Mouse (Mus musculus): ENCODE data around the gene Thumpd2.

Gene Thumpd2

DNA sequence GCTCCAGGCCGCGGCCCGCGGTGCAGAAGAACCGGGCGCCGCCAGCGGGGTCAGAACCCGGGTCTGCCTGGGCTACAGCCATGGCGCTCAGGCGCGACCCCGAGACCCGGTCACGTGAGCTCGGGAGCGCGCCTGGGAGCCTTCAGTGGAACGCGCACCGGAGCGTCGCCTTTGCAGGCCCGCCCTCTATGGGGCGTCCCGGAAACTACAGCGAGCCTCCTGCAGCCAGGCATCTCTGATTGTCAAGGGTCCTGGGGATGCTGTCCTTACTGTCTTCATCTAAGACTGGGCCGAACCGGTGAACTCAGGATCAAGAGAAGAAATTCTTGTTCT is at the start of gene Thumpd2:
Thumpd2 (minus strand) TSS at position 104 of the 333 bp plus-strand sequence.
- DNase-seq: peak; percentile 91

DNA sequence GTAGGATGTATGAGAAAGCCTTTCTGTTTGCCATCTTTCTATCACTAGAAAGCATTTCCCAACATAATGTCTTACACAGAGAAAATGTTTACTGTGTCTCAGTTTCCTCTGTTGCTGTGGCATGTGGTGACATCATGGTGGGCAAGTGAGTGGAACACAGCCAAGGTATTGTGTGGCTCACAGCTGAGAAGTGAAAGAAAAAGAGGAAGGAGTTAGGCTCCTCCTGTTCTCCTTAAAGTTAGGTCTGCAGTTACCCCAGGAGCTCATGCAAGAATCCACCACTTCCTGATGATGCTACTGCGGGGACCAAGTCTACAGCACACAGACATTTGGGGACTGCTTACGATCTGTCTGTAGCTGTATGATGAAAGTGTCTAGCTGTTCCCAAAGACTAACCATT is 39.4 kb upstream of the Thumpd2 start:
- DNase-seq: peak; percentile 5

DNA sequence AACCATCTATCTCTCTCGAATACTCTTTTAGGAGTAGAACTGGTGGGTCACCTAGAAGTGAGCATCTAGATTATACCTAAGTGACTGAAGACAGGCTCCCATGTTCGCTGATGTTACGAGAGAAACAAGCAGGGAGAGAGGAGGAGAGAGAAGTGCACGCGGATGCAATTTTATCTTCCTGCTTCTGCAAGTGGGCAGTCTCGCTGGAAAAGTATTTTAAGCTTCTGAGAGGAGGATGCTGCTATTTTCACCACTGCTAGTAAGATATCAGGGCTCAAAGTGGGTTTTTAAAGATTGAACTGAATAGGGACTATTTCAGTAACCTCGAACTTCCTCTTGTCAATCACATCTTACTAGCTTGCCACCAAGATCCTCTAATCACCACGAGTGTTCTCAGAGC is 38.0 kb upstream of the Thumpd2 start:
- no peak for DNase-seq

DNA sequence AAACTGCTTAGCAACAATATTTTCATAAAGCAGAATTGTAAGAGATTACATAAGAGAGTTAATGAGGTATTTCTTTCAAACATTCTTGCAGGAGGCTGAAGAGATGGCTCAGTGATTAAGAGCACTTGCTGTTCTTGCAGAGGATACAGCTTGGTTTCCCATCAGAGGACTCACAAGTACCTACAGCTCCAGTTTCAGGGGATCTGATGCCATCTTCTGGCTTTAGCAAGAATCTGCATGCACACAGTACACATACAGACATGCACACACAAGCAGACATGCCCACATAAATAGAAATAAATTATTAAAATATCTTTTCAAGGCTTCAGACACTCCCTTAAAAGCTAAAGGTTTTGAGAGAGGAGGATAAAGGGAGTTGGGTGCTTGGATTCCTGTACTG is 33.6 kb upstream of the Thumpd2 start:
- DNase-seq: no peak

DNA sequence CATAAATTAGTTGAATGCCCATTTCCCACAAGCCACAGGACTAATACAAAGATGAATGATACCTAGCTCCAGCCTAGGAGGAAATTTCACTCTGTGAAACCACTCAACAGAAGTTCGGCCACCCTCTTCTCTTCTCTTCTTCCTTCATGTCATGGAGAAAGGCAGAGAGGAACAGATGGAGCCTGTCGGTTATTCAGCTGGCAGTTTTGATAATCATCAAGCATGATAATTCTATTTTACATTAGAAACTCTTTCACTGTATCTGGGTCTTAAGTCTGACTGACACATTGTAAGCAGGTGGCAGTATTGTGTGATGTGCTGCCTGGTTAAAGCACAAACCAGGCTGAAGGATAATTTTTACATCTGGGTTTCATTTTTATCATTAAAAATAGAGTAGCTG is 31.6 kb upstream of the Thumpd2 start:
- DNase-seq: no peak

DNA sequence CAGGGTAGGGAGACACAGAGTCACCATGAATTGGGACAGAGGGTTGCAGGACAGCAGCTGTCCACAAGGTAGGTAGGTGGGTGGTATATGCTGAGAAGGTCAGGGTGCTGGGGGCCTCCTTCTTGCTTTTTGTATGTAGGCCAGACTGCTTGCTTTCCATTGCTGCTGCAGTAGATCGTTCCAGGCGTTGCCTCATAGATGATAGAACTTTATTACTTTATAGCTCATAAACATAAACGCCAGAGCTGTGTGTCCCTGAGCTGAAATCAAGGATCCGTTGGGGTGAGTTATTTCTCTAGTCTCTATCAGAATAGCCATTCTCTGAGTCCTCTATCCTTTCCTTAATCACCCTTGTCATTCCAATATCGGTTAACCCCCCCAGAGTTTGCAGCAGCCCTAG is 27.9 kb upstream of the Thumpd2 start:
- no peak for DNase-seq

DNA sequence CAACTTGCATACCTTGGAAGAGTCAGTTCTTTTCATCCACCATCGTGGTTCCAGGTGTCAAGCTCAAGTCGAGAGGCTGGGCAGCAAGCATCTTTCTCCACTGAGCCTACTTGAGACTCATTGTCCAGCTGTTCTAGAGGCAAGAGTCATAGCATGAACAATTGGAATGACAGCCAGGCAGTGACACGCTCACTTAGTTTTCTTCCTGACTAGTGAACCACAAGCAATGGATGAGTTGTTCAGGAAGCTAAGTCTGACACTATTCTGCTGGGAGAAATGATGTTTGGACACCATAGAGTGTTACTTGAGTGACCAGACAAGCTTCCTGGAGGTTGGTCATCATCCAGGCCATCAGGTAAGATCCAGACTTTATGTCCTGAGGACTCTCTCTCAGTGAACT is 24.0 kb upstream of the Thumpd2 start:
- no peak for DNase-seq

DNA sequence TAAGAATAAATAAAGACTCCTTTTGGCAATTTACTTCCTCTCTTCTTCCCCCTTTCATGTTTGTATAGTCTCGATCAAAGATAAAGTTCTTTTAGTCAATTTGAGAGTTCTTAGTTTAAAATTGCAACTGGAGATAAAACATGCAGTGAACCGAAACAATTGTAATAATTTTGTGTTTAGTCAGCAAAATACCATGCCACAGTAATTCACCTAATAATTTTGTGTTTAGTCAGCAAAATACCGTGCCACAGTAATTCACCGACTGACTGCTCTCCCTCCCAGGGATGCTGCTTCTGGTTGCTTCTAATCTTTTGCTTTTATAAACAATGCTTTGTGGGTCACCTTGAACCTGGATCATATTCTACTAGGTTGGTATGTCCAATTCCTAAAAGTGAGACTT is 22.9 kb upstream of the Thumpd2 start:
- no peak for DNase-seq

DNA sequence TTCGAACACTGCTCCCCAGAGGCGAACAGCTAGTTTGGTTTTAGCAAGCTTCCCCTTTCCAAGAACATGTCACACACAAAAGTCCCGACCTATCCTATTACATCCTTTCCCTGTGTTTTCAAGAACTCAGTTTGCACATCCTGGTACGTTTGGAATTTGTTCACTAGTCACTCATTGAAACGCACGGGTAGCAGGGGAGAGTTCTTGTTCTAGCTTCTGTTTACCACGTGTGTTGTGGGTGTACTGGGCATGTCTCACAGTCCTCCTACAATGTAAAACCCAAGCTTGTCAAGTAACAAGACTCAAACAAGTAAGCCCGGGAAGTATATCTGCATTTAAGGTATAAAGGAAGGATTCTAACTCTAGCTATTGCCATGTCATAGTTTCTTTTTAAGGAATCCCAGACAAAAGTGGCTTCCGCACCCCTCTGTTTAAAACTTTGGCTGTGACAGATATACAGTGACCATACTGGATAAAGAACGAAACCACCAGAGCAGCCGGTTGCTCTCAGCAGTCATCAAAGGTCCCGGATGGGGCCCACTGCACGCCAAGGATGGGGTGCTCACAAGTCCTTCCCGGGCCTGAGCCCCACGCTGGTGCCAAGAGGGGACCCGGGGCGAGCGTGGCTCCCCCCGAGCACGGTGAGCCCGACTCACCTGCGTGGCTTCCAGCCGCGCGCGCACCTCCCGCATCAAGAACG is 453 bp downstream of the Thumpd2 start:
- peak; percentile 16 for DNase-seq

DNA sequence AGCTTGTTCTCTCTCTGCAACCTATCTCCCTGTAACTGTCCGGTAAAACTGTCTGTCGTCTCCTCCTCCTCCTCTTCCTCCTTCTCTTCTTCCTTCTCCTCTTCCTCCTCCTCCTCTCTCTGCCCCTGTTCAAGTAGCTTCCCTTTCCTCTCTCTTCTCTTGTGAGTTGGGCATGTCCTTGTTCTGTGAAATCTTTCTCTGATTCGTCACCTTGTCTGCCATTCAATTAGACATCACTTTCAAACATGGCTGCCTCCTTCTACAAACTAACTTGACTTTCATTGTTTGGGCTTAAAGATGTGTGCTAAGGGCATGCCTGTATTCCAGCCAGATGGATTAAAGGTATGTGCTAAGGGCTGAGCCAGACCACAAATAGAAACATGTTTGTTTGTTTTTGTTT is 1.5 kb downstream of the Thumpd2 start:
- DNase-seq: no peak

DNA sequence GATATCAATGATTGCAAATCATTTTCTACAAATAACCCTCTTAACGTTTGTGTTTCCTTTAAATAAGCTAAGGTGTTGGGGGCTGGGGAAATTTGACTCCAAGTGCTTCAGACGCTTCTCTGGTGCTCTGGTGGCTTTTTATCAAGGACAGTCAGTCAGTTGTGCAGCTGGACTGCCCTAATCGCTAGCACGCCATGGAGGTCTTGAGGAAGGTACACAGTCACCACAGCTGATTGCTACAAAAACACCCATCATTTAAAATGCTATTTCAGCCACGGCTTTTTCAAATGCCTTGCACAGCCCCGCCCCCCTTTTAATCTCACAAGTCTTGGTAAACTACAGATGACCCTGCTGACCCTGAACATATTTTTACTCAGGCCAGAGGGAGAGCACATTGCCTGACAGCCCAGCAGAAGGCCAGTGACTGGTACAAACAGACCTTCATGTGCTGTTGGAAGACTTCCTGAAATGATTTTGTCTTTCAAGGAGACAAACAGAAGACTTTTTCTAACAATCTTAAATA is 2.5 kb downstream of the Thumpd2 start:
- DNase-seq: peak; percentile 10

DNA sequence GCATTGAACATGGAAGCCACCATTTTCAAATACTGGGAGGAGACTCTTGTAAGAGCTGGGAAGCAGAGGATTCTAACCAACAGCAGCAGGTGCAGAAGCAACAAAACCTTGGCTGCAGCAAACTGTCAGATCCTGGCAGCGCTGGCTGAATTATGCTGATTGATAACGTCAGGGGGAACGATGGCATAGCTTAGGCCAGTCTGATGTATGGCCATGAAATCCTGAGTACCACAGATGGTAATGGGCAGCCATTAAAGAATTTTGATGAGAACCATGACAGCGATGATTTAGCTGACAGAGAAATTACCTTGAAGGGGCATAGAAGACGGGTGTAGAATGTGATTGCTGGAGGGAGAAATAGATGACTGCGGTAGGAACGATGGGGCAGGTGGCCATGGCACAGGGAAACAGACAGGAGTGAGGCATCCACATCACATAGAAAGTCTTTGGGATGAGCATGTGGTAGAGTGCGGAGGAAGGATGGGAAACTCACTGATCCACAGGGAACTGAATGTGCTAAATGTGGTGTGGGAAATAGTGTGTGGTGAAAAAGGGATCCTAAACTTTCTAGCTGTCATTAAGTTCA is 8.0 kb downstream of the Thumpd2 start:
- DNase-seq: no peak

DNA sequence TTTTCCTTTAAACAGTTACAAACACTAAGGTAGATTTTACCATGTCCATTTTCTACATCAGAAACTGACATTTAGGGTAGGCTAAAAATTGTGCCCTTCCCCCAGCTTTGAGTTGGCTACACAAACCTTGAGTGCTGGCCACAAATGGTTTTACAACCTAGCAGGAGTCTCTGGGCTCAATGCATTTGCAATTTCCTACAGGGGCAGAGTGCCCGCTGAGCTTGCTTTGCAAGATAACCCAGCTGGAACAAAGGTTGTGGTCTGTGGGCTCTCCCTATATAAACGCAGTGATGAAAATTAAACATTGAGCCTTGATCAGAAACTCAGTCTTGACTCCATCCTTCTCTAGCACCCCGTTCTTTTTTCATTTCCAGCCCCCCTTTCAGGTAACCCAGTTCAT is 8.8 kb downstream of the Thumpd2 start:
- no peak for DNase-seq

DNA sequence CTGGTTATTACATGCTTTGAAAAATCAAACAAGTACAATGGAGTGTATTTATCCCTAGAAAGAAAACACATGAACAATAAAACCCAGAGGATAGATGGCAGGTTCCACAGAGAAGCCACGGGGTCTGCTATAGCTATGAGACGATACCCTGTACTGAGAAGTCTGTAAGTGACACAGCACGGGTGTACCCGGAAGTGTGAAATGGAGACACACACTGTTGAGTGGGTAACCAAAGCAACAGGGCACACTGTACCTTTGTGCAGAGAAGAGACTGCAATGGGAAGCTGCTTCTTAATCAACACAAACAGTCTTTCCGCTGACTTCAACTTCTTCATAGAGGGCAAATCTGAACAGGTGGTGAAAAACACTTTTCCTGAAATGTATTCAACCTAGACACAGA is 9.4 kb downstream of the Thumpd2 start:
- DNase-seq: no peak

DNA sequence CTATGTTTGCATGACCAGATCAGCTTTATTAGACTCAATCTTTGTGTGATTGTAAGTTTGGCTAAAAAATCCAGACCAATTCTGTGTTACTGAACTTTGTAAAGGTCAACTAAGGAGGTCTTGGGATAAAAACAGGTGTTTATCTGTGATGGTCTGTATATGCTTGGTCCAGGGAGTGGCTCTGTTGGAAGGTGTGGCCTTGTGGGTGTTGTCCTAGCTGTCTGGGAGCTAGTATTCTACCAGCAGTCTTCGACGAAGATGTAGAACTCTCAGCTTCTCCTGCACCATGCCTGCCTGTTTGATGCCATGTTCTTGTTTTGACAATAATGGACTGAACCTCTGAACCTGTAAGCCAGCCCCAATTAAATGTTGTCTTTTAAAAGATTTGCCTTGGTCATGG is 11.6 kb downstream of the Thumpd2 start:
- DNase-seq: no peak

DNA sequence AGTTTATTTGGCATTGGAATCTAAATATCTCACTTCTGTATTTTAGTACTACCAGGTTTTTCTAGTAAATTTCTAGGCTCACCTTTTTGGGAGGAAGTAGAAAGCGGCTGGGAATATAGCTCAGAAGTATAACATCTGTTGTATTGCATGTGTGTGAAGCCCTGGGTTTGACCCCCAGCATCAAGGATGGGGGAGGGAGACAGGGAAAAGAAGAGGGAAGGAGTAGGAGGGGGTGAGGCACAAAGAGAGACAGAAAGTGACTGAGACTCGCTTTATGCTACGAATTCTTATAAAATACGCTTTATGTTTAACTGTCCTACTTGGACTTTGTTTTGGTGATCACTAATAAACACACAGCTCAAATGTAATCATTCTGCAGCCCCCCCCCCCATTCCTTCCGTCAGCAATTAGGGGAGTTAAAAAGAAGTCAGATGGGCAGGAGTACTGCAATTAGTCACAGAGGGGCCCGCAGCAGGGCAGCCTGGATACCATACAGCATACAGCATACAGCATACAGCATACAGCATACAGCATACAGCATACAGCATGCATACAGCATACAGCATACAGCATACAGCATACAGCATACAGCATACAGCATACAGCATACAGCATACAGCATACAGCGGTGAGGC is 16.8 kb downstream of the Thumpd2 start:
- no peak for DNase-seq

DNA sequence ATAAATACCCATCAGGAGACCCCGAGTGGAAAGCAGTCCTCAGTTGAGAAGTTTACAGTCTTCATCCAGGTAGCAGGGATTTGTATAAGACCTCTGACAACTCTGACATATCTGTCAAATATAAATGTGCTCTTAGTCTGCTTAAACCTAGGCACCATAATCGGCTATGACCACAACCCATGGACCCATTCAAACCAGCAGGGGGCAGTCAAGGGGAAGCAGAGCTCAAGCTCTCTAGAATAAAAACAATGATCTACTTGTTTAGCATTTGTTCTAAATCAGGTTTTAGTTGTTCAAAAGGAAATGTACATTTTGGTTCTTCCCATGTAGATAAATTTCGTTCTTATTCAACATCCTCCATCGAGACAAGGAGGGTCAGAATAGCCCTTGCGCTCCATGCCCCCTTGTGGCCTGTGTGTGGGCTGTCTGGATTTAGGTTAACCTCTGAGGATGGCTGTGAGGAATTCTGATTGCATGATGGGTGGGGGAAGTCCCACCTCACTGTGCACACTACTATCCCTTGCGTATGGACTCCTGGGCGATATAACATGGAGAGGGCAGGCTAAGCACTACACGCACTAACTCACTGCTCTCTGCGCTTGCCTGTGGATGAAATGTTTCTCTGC is 19.2 kb downstream of the Thumpd2 start:
- peak; percentile 46 for DNase-seq

DNA sequence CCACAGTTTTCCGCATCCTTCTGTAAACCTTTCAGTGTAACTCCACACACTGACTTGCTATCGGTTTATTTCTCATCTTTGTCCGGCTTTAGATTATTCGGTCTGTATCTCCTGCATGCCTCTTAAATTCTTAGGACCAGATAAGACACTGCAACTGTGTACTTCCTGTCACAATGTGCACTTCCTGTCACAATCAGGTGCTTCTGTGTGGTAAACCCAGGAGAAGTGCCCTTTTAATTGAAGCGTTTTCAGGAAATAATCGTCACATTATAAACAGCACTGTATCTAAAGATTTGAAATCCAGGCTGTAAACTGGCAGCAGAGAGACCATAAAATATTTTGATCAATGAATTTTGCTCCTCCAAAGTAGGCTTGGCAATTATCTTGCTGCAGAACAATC is 19.8 kb downstream of the Thumpd2 start:
- no peak for DNase-seq

DNA sequence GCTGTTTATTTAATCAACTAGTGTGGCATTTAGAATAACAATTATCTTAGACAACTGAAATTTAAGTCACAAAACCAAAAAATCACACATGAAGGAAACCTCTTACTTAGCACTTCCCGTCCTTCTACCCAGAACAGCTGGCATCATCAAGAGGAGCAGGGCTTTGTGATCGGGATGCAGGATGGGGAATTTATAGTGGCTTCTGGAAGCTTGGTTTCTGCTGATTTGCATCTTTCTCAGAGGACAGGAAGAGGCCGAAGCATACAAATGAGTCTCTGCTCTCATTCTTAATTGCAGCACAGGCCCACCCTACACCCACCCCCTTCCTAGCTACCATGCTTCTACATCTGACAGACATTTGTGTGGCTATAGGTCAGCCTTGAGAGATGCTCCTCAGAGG is 20.5 kb downstream of the Thumpd2 start:
- DNase-seq: no peak

DNA sequence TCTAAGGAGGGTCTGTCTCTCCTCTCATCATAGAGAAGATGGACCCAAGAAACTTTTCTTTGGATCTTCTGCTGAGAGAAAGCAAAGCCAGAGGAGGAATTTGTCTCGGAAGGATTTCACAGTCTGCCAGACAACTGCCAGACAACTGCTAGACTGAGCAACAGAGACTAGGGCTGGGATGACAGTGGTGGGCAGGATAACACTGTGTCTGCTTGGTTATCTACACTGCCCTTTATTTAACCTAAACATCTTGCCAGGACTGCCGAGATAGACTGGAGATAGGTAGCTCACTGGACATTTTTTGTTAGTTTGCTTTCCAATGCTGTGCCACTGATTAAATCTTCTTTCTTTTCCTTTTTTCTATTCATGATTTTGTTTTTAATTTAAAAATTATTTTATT is 23.2 kb downstream of the Thumpd2 start:
- DNase-seq: no peak

DNA sequence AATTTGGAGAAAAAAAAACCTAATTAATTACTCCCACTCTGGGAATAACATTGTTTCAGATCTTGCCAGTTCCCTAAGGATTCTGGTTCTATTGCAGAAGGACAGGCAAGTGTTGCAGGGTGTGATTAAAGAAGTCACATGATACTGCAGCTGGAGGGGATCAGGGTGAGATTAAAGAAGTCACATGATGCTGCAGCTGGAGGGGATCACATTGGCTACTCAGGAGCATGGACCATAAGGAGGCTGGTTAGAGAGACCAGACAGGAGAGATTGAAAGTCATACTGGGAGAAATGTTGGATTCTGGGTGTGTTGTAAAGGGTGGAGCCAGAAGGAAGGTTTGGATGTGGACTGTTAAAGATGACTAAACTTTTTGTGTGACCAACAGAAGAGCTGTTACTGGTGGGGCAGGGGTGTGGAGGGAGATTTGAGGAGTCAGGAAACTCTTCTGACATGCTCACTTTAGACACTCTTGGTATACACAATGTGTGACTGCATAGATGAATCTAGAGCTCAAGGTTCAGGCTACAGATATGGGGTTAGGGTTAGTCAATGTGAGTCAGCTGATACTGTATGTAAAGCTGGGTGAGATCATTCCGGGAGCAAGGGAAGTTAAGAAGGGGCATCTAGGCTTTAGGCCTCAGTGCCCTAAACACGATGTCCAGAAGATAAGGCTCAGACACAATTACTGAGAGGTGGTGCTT is 26.0 kb downstream of the Thumpd2 start:
- DNase-seq: no peak

DNA sequence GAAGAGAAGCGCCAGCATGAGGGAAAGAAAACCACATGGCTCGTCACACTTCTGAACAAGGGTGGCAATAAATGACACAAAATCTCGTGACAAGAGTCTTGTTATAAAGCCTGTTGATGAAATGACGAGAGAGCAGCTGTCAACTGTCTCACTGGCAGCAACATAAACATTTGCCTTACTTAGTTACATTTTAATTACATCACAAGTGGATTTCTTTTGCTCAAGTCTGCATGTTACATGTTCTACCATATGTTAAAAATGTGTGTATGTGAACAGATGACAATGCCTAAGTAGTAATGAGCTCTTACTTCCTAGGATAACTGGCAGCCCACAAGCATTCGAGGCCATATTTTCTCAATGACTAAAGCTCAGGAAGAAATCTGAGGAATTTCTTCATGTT is 29.5 kb downstream of the Thumpd2 start:
- DNase-seq: no peak

DNA sequence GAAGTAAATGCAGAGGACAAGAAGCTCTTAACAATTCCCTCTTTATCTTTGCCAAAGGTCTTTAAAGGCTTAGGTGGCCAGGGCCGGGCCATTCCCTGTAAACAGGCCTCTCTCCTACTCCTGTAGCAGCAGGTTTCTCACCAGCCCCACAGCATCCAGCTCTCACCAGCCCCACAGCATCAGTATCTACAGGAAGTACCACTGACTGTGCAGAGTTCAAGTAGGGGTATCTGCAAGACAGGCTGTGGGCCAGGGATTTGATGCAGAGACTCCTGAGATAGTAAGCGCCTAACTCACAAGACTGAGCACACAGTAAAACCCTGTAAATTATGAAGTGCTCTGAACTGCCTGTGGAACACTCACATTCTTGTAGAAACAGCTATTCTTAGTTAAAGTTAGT is 31.9 kb downstream of the Thumpd2 start:
- DNase-seq: no peak

Data from lung, postnatal 10 days (tissue).